18 mouse cellular contexts compared by ENCODE assay signal in genomic region chr13:34307696-34308603, GRCm38 (mm10). TPM values are rescaled to one million over a fixed set of nuclear protein-coding genes. Genes with fewer than 3 reads are reported as not detected.
A peak's percentile ranks its signal among the peaks of the same experiment; 100 is the strongest.
DNase-seq lines count a peak whose midpoint lies in the region; ATAC-seq lines count a peak whose summit lies in the region.
"Had no signal": no experiment of that assay in that cellular context is flagged by ENCODE, and none has a peak within 500 bp of the region (broad histone marks: within the 10 kb centered on the region; RNA-seq: fewer than 3 reads in every experiment).

No protein-coding gene starts in this region.

- whole genome bisulfite sequencing in hindbrain, embryonic 15.5 days: 56% methylated on average over 7 of the region's 7 CpGs
- 69% methylated on average over 7 of the region's 7 CpGs for WGBS in hindbrain, embryonic 10.5 days
- WGBS in lung, embryonic 15.5 days: 56% methylated on average over 7 of the region's 7 CpGs
- 66% methylated on average over 7 of the region's 7 CpGs for WGBS in intestine, embryonic 16.5 days

- ATAC-seq in hindbrain, embryonic 15.5 days (ENCODE audit: low FRiP score, low read depth): peak; percentile 17; the same call in 1 of the 2 replicates
- no peak for ATAC-seq in lung, embryonic 15.5 days (ENCODE audit: borderline replicate concordance, extremely low read depth, low FRiP score, low TSS enrichment)
- peak; percentile 29; the same call in 1 of the 2 replicates for ATAC-seq in intestine, embryonic 16.5 days
- peak; percentile 47; the same call in 1 of the 2 replicates for ATAC-seq in megakaryocyte-erythroid progenitor cell, adult 5-6 weeks (replicated peaks; ENCODE audit: low FRiP score, low TSS enrichment, poor library complexity, severe bottlenecking)
- ATAC-seq in megakaryocyte, adult 5-6 weeks (ENCODE audit: poor library complexity, severe bottlenecking): no peak
- ATAC-seq: forebrain, embryonic 13.5 days had no signal

- peaks cover 4% of the 10 kb centered on the region; the same call in 1 of the 2 replicates for H3K36me3 ChIP-seq in hindbrain, embryonic 15.5 days
- H3K36me3 ChIP-seq in hindbrain, embryonic 10.5 days: peaks cover 20% of the 10 kb centered on the region
- H3K36me3 ChIP-seq in lung, embryonic 15.5 days: no peaks in the 10 kb centered on the region
- no peaks in the 10 kb centered on the region for H3K36me3 ChIP-seq in intestine, embryonic 16.5 days (ENCODE audit: control insufficient read depth, insufficient read depth, low read length)
- H3K36me3 ChIP-seq: embryonic facial prominence, embryonic 13.5 days had no signal

- H3K4me1 ChIP-seq in hindbrain, embryonic 15.5 days (replicated peaks): 0 out of 2 replicates have a peak, but pooled peaks cover 3% of the 10 kb centered on the region
- H3K4me1 ChIP-seq in hindbrain, embryonic 10.5 days (replicated peaks): peaks cover 31% of the 10 kb centered on the region
- H3K4me1 ChIP-seq in lung, embryonic 15.5 days: peaks cover 7% of the 10 kb centered on the region; the same call in 1 of the 2 replicates
- peaks cover 4% of the 10 kb centered on the region for H3K4me1 ChIP-seq in intestine, embryonic 16.5 days (ENCODE audit: control insufficient read depth, insufficient read depth, low read length)

- no peak for DNase-seq in hindbrain, embryonic 10.5 days (ENCODE audit: low spot score)
- DNase-seq in lung, postnatal 25 days (ENCODE audit: low spot score): no peak
- no peak for DNase-seq in cerebellum, postnatal 14 days
- DNase-seq: adrenal gland, adult 2 months; cerebellum, adult 11-12 months; gastrocnemius, adult 2 months; heart, adult 2 months; layer of hippocampus, postnatal 36 days; midbrain, embryonic 14.5 days; right cerebral cortex, postnatal 25 days had no signal

- H3K27me3 ChIP-seq in hindbrain, embryonic 15.5 days: no peaks in the 10 kb centered on the region
- no peaks in the 10 kb centered on the region for H3K27me3 ChIP-seq in hindbrain, embryonic 10.5 days (ENCODE audit: insufficient read depth, poor library complexity, severe bottlenecking)
- no peaks in the 10 kb centered on the region for H3K27me3 ChIP-seq in lung, embryonic 15.5 days
- no peaks in the 10 kb centered on the region for H3K27me3 ChIP-seq in intestine, embryonic 16.5 days (replicated peaks; ENCODE audit: control insufficient read depth, insufficient read depth, low read length)
- H3K27me3 ChIP-seq: embryonic facial prominence, embryonic 13.5 days; forebrain, embryonic 13.5 days; hindbrain, embryonic 13.5 days had no signal

- no peak overlapping the region for H3K4me2 ChIP-seq in hindbrain, embryonic 15.5 days
- no peak overlapping the region for H3K4me2 ChIP-seq in lung, embryonic 15.5 days
- H3K4me2 ChIP-seq in intestine, embryonic 16.5 days (ENCODE audit: low read depth, low read length): no peak overlapping the region
- H3K4me2 ChIP-seq: embryonic facial prominence, embryonic 13.5 days; forebrain, embryonic 13.5 days; hindbrain, embryonic 13.5 days had no signal

- H3K9ac ChIP-seq in hindbrain, embryonic 15.5 days: no peak overlapping the region
- H3K9ac ChIP-seq in lung, embryonic 15.5 days: no peak overlapping the region
- no peak overlapping the region for H3K9ac ChIP-seq in intestine, embryonic 16.5 days (ENCODE audit: low read depth, low read length)
- H3K9ac ChIP-seq: embryonic facial prominence, embryonic 13.5 days; forebrain, embryonic 13.5 days; hindbrain, embryonic 13.5 days had no signal

- no peak overlapping the region for H3K4me3 ChIP-seq in hindbrain, embryonic 15.5 days
- no peak overlapping the region for H3K4me3 ChIP-seq in hindbrain, embryonic 10.5 days
- no peak overlapping the region for H3K4me3 ChIP-seq in lung, embryonic 15.5 days
- no peak overlapping the region for H3K4me3 ChIP-seq in intestine, embryonic 16.5 days (ENCODE audit: low read length)
- H3K4me3 ChIP-seq: embryonic facial prominence, embryonic 13.5 days; forebrain, embryonic 13.5 days; gastrocnemius, adult 2 months; heart, adult 2 months; hindbrain, embryonic 13.5 days had no signal

- no peak overlapping the region for H3K27ac ChIP-seq in hindbrain, embryonic 15.5 days (replicated peaks)
- no peak overlapping the region for H3K27ac ChIP-seq in hindbrain, embryonic 10.5 days
- H3K27ac ChIP-seq in lung, embryonic 15.5 days: peak overlapping the region; percentile 3; the same call in 1 of the 2 replicates
- H3K27ac ChIP-seq in intestine, embryonic 16.5 days (ENCODE audit: low read length): no peak overlapping the region
- H3K27ac ChIP-seq: embryonic facial prominence, embryonic 13.5 days; forebrain, embryonic 13.5 days; gastrocnemius, adult 2 months; heart, adult 2 months; hindbrain, embryonic 13.5 days had no signal

- H3K9me3 ChIP-seq in hindbrain, embryonic 15.5 days: no peaks in the 10 kb centered on the region
- H3K9me3 ChIP-seq in hindbrain, embryonic 10.5 days: no peaks in the 10 kb centered on the region
- no peaks in the 10 kb centered on the region for H3K9me3 ChIP-seq in lung, embryonic 15.5 days
- H3K9me3 ChIP-seq in intestine, embryonic 16.5 days (ENCODE audit: control insufficient read depth, low read length): no peaks in the 10 kb centered on the region
- H3K9me3 ChIP-seq: embryonic facial prominence, embryonic 13.5 days; forebrain, embryonic 13.5 days; hindbrain, embryonic 13.5 days had no signal

RNA-seq across cellular contexts. Expression of gene Slc22a23, which starts 37.0 kb away (rescaled TPM):
- 16.5 and 17.2 TPM in 2 replicates for polyA plus RNA-seq in hindbrain, embryonic 15.5 days (2015; fragmentation: Nextera tagmentation; extraction: Ambion mirVana)
- 7.3 and 8.4 TPM in 2 replicates for polyA plus RNA-seq in hindbrain, embryonic 10.5 days (2016; fragmentation: Nextera tagmentation; extraction: Ambion mirVana)
- 4.1 and 4.4 TPM in 2 replicates for polyA plus RNA-seq in lung, embryonic 15.5 days (2015; fragmentation: Nextera tagmentation; extraction: Ambion mirVana)
- polyA plus RNA-seq in intestine, embryonic 16.5 days (2015; fragmentation: Nextera tagmentation; extraction: Ambion mirVana): 2.2 and 2.4 TPM in 2 replicates
- 27.6 and 29.1 TPM in 2 replicates for total RNA-seq in megakaryocyte-erythroid progenitor cell, adult 5-6 weeks (2014; fragmentation: Nextera tagmentation)
- 20.3 and 35.5 TPM in 2 replicates for total RNA-seq in megakaryocyte-erythroid progenitor cell, adult 5-6 weeks (2017)
- total RNA-seq in megakaryocyte, adult 5-6 weeks (2015): 0.65 and 1.0 TPM in 2 replicates
- 0.22 and 2.7 TPM in 2 replicates for total RNA-seq in megakaryocyte, adult 5-6 weeks (2017)

Comparison
In these comparisons a context has a peak if more than half of its experiments do, and no peak if none do; other contexts are left out.
1. ATAC-seq: peak in hindbrain, embryonic 15.5 days (single experiment), intestine, embryonic 16.5 days (single experiment) and megakaryocyte-erythroid progenitor cell, adult 5-6 weeks (single experiment); none in lung, embryonic 15.5 days (single experiment) and megakaryocyte, adult 5-6 weeks (single experiment).